In genomic region chr5:87642787-87643186, GRCm38 (mm10) we compare ENCODE assay signal across 9 mouse cellular contexts. TPM values are rescaled to one million over a fixed set of nuclear protein-coding genes. Genes with fewer than 3 reads are reported as not detected.
DNase-seq lines count a peak whose midpoint lies in the region; ATAC-seq lines count a peak whose summit lies in the region.
"Had no signal": no experiment of that assay in that cellular context is flagged by ENCODE, and none has a peak within 500 bp of the region (broad histone marks: within the 10 kb centered on the region; RNA-seq: fewer than 3 reads in every experiment).

No protein-coding gene starts in this region.

- peak; percentile 37 for DNase-seq in heart, adult 11 months
- DNase-seq in heart, adult 8-10 months (ENCODE audit: low spot score): no peak
- DNase-seq in adrenal gland, postnatal 10 days: peak; percentile 58
- DNase-seq in kidney, postnatal 36 days: peak; percentile 59 to 72
- DNase-seq in cerebellum, postnatal 36 days: no peak

- H3K4me1 ChIP-seq in midbrain, embryonic 12.5 days: no peaks in the 10 kb centered on the region
- no peaks in the 10 kb centered on the region for H3K4me1 ChIP-seq in midbrain, embryonic 15.5 days

- H3K36me3 ChIP-seq in midbrain, embryonic 12.5 days: no peaks in the 10 kb centered on the region
- no peaks in the 10 kb centered on the region for H3K36me3 ChIP-seq in midbrain, embryonic 15.5 days (replicated peaks)

- no peaks in the 10 kb centered on the region for H3K9me3 ChIP-seq in midbrain, embryonic 12.5 days
- no peaks in the 10 kb centered on the region for H3K9me3 ChIP-seq in midbrain, embryonic 15.5 days

- ATAC-seq in midbrain, embryonic 12.5 days (ENCODE audit: low FRiP score, low read depth): 0 out of 2 replicates have a peak, but pooled peaks have one; percentile 19
- no peak for ATAC-seq in midbrain, embryonic 15.5 days (replicated peaks)
- ATAC-seq in erythroblast, adult 5-6 weeks (replicated peaks; ENCODE audit: low FRiP score, poor library complexity, severe bottlenecking): no peak
- ATAC-seq: midbrain, embryonic 16.5 days had no signal

- H3K27me3 ChIP-seq in midbrain, embryonic 12.5 days: no peaks in the 10 kb centered on the region
- no peaks in the 10 kb centered on the region for H3K27me3 ChIP-seq in midbrain, embryonic 15.5 days (replicated peaks)

- H3K4me3 ChIP-seq in midbrain, embryonic 12.5 days: no peak overlapping the region
- H3K4me3 ChIP-seq in midbrain, embryonic 15.5 days: no peak overlapping the region

- H3K4me2 ChIP-seq in midbrain, embryonic 12.5 days (replicated peaks): no peak overlapping the region
- no peak overlapping the region for H3K4me2 ChIP-seq in midbrain, embryonic 15.5 days

- H3K9ac ChIP-seq in midbrain, embryonic 12.5 days (replicated peaks): no peak overlapping the region
- no peak overlapping the region for H3K9ac ChIP-seq in midbrain, embryonic 15.5 days

- H3K27ac ChIP-seq in midbrain, embryonic 12.5 days (replicated peaks): no peak overlapping the region
- no peak overlapping the region for H3K27ac ChIP-seq in midbrain, embryonic 15.5 days

RNA-seq across cellular contexts. Expression of gene Csn1s1, which starts 23.2 kb away (rescaled TPM):
- not detected for total RNA-seq in heart, adult 8-10 months (2022)
- polyA plus RNA-seq in midbrain, embryonic 12.5 days (2016; fragmentation: Nextera tagmentation; extraction: Ambion mirVana): not detected in 2 replicates
- polyA plus RNA-seq in midbrain, embryonic 15.5 days (2015; fragmentation: Nextera tagmentation; extraction: Ambion mirVana): not detected in 2 replicates
- not detected for total RNA-seq in adrenal gland, postnatal 10 days (2021)
- not detected in 2 replicates for total RNA-seq in erythroblast, adult 5-6 weeks (2015; ENCODE audit: low replicate concordance)
- total RNA-seq in erythroblast, adult 5-6 weeks (2017; ENCODE audit: low replicate concordance): not detected in 2 replicates

RNA-seq across cellular contexts. Expression of gene Sult1e1, which starts 51.4 kb away (rescaled TPM):
- total RNA-seq in heart, adult 8-10 months (2022): under 1 TPM in 2 of 4 experiments, not detected in 2; 0.23 to 0.25 TPM
- polyA plus RNA-seq in midbrain, embryonic 12.5 days (2016; fragmentation: Nextera tagmentation; extraction: Ambion mirVana): not detected in 2 replicates
- polyA plus RNA-seq in midbrain, embryonic 15.5 days (2015; fragmentation: Nextera tagmentation; extraction: Ambion mirVana): not detected in 2 replicates
- total RNA-seq in adrenal gland, postnatal 10 days (2021): under 1 TPM in 1 of 2 experiments, not detected in 1; 0.84 TPM
- not detected in 2 replicates for total RNA-seq in erythroblast, adult 5-6 weeks (2015; ENCODE audit: low replicate concordance)
- not detected in 2 replicates for total RNA-seq in erythroblast, adult 5-6 weeks (2017; ENCODE audit: low replicate concordance)
- polyA plus RNA-seq: midbrain, embryonic 16.5 days had no signal

RNA-seq across cellular contexts. Expression of gene Csn2, which starts 56.6 kb away (rescaled TPM):
- not detected for total RNA-seq in heart, adult 8-10 months (2022)
- polyA plus RNA-seq in midbrain, embryonic 12.5 days (2016; fragmentation: Nextera tagmentation; extraction: Ambion mirVana): not detected in 2 replicates
- not detected in 2 replicates for polyA plus RNA-seq in midbrain, embryonic 15.5 days (2015; fragmentation: Nextera tagmentation; extraction: Ambion mirVana)
- not detected for total RNA-seq in adrenal gland, postnatal 10 days (2021)
- not detected in 2 replicates for total RNA-seq in erythroblast, adult 5-6 weeks (2015; ENCODE audit: low replicate concordance)
- total RNA-seq in erythroblast, adult 5-6 weeks (2017; ENCODE audit: low replicate concordance): not detected in 2 replicates
- polyA plus RNA-seq: midbrain, embryonic 16.5 days had no signal

Comparison
In these comparisons a context has a peak if more than half of its experiments do, and no peak if none do; other contexts are left out.
1. DNase-seq: peak in heart, adult 11 months (single experiment), adrenal gland, postnatal 10 days (single experiment) and kidney, postnatal 36 days (2 of 2); none in heart, adult 8-10 months (single experiment) and cerebellum, postnatal 36 days (0 of 2).